Mouse (Mus musculus) bone marrow, adult 2 months (tissue): Measurements from ENCODE around the gene Urb1. TPM values are rescaled to one million over a fixed set of nuclear protein-coding genes. Genes with fewer than 3 reads are reported as not detected.

ENCODE experiments used
- H3K27ac ChIP-seq: fragments of 200-500 bp; 2 replicates; pipeline ENCODE4 v1.5.1; 2012; ENCODE audit warnings: low read depth, mild to moderate bottlenecking, control low read depth, inconsistent platforms, low read length; ENCODE audit not compliant: control insufficient read depth, poor library complexity, insufficient read depth
- H3K4me1 ChIP-seq: fragments of 200-500 bp; 2 replicates; pipeline ENCODE4 v1.6.1; 2011; ENCODE audit warnings: low read length; ENCODE audit not compliant: control insufficient read depth, insufficient read depth
- H3K4me3 ChIP-seq: fragments of 200-500 bp; replicated peaks from 2 replicates; pipeline ENCODE3; 2011; ENCODE audit warnings: mild to moderate bottlenecking, low read depth, low read length, control low read depth; ENCODE audit not compliant: control insufficient read depth
- CTCF ChIP-seq: fragments of 200-500 bp; IDR thresholded peaks from 2 replicates; pipeline ENCODE4 v1.5.1; 2011; ENCODE audit warnings: low read length, control low read depth; ENCODE audit not compliant: control insufficient read depth, insufficient read depth
- POLR2A ChIP-seq: fragments of 200-500 bp; IDR thresholded peaks from 2 replicates; pipeline ENCODE4 v1.6.1; 2011; ENCODE audit warnings: low read depth, mild to moderate bottlenecking, control low read depth, low read length, borderline replicate concordance; ENCODE audit not compliant: control insufficient read depth
- WGBS: fragments of 180-500 bp; shearing (Covaris S2); methylation state at CpG from one replicate; pipeline ENCODE4 v1.1.7; 2018; 5-methylcytosine and 5-hydroxymethylcytosine counted together
- polyA plus RNA-seq: library from polyadenylated mRNA; stranded (reverse); fragments of >200 nt; gene quantifications from 2 replicates; pipeline ENCODE4 v1.2.4, GENCODE M21; 2011; ENCODE audit warnings: low replicate concordance; ENCODE audit not compliant: missing spikeins, insufficient read depth, insufficient read length

The Urb1 gene
- polyA plus RNA-seq, 1 experiment, result 5.1 TPM

GRCm38 (mm10) chr16:90738092-90738956, 71.9 kb downstream of the Urb1 start, which contains the start of gene Mrap:
Gene Mrap, plus strand, starts transcription at chr16:90738207.
- no peaks in the 10 kb centered on the region; the same call in 1 of the 2 replicates for H3K4me1 ChIP-seq
- no peak within 1 kb of the TSS for H3K4me3 ChIP-seq
- H3K27ac ChIP-seq, result no peak within 1 kb of the TSS
- TF ChIP-seq CTCF (no peak), POLR2A (no peak)
- 82% methylated on average over 26 of the region's 26 CpGs for WGBS

- no peak for TF ChIP-seq POLR2A
- TF ChIP-seq CTCF, result no peak
- Histone ChIP-seq H3K4me1 (no peaks in the 10 kb centered on the region), H3K27ac (no peak overlapping the region), H3K4me3 (no peak overlapping the region)
- WGBS, result 60% methylated on average over 10 of the region's 10 CpGs
These were observed 73.4 kb downstream of the Urb1 start for GRCm38 (mm10) chr16:90736672-90737270.

- WGBS, result 45% methylated on average over 4 of the region's 4 CpGs
- no peaks in the 10 kb centered on the region for H3K4me1 ChIP-seq
- no peak for TF ChIP-seq POLR2A
- TF ChIP-seq CTCF, result no peak
- no peak overlapping the region for H3K4me3 ChIP-seq
- H3K27ac ChIP-seq, result no peak overlapping the region
These were observed 74.6 kb downstream of the Urb1 start for GRCm38 (mm10) chr16:90735611-90736010.

GRCm38 (mm10) chr16:90727233-90728115, 82.7 kb downstream of the Urb1 start, which contains the start of gene Mis18a:
Gene Mis18a, minus strand, starts transcription at chr16:90727404.
- H3K27ac ChIP-seq, result peak within 1 kb of the TSS; percentile 62
- H3K4me1 ChIP-seq, result no peaks in the 10 kb centered on the region
- WGBS, result 2% methylated on average over 53 of the region's 53 CpGs
- TF ChIP-seq CTCF (0 out of 2 replicates have a peak, but pooled peaks have one; percentile 11), POLR2A (peak; percentile 84; the same call in 1 of the 2 replicates)
- H3K4me3 ChIP-seq, result peak within 1 kb of the TSS; percentile 88

GRCm38 (mm10) chr16:90726600-90727227, 83.5 kb downstream of the Urb1 start:
- TF ChIP-seq POLR2A, result 0 out of 2 replicates have a peak, but pooled peaks have one; percentile 3
- TF ChIP-seq CTCF, result no peak; the same call in 1 of the 2 replicates
- WGBS, result 2% methylated on average over 38 of the region's 38 CpGs
- H3K4me3 ChIP-seq, result peak overlapping the region; percentile 88
- peak overlapping the region; percentile 62 for H3K27ac ChIP-seq
- H3K4me1 ChIP-seq, result no peaks in the 10 kb centered on the region

GRCm38 (mm10) chr16:90724051-90724450, 86.2 kb downstream of the Urb1 start:
- H3K27ac ChIP-seq, result no peak overlapping the region
- WGBS, result 92% methylated on average over 4 of the region's 4 CpGs
- TF ChIP-seq POLR2A (no peak), CTCF (no peak)
- H3K4me3 ChIP-seq, result no peak overlapping the region
- H3K4me1 ChIP-seq, result no peaks in the 10 kb centered on the region

GRCm38 (mm10) chr16:90710313-90710712, 99.9 kb downstream of the Urb1 start:
- WGBS, result 65% methylated on average over 12 of the region's 12 CpGs
- Histone ChIP-seq H3K4me3 (no peak overlapping the region), H3K27ac (no peak overlapping the region), H3K4me1 (no peaks in the 10 kb centered on the region; the same call in 1 of the 2 replicates)
- TF ChIP-seq POLR2A (no peak), CTCF (no peak)
